Mouse (Mus musculus) neural tube, embryonic 14.5 days (tissue): ENCODE results near the gene Lrrc32. TPM values are rescaled to one million over a fixed set of nuclear protein-coding genes. Genes with fewer than 3 reads are reported as not detected.

Source experiments
- ATAC-seq: fragments of 200-750 bp; cut with Nextera tagmentation; 2 replicates; pipeline ENCODE4 v1.8.0; 2017; ENCODE audit warnings: low read depth, mild to moderate bottlenecking, moderate TSS enrichment, moderate library complexity
- H3K27ac ChIP-seq: fragments of 300-500 bp; sonication (generic); 2 replicates; pipeline ENCODE4 v1.5.1; 2014; ENCODE audit warnings: low read depth, mild to moderate bottlenecking, control low read depth, low read length, moderate library complexity, mixed read lengths
- H3K27me3 ChIP-seq: fragments of 300-500 bp; sonication (generic); 2 replicates; pipeline ENCODE4 v1.6.1; 2014; ENCODE audit warnings: low read length; ENCODE audit not compliant: control insufficient read depth, insufficient read depth
- H3K36me3 ChIP-seq: fragments of 300-500 bp; sonication (generic); 2 replicates; pipeline ENCODE4 v1.6.1; 2014; ENCODE audit warnings: low read length, mixed read lengths; ENCODE audit not compliant: control insufficient read depth, insufficient read depth
- H3K4me1 ChIP-seq: fragments of 300-500 bp; sonication (generic); 2 replicates; pipeline ENCODE4 v1.6.1; 2014; ENCODE audit warnings: low read length; ENCODE audit not compliant: control insufficient read depth, insufficient read depth
- H3K4me2 ChIP-seq: fragments of 300-500 bp; sonication (generic); 2 replicates; pipeline ENCODE4 v1.6.1; 2014; ENCODE audit warnings: mild to moderate bottlenecking, low read depth, low read length, control low read depth
- H3K4me3 ChIP-seq: fragments of 300-500 bp; sonication (generic); 2 replicates; pipeline ENCODE4 v1.5.1; 2014; ENCODE audit warnings: low read depth, low read length, control low read depth, mixed read lengths
- H3K9ac ChIP-seq: fragments of 300-500 bp; sonication (generic); replicated peaks from 2 replicates; pipeline ENCODE4 v1.6.1; 2014; ENCODE audit warnings: low read depth, mild to moderate bottlenecking, control low read depth, low read length, mixed read lengths
- H3K9me3 ChIP-seq: fragments of 300-500 bp; sonication (generic); 2 replicates; pipeline ENCODE4 v1.6.1; 2016; ENCODE audit warnings: low read length; ENCODE audit not compliant: control insufficient read depth
- WGBS: fragments of 180-500 bp; shearing (Covaris S2); extraction: QIAGEN DNeasy Blood & Tissue Kit; methylation state at CpG from one replicate; pipeline ENCODE4 v1.1.7; 2014; 5-methylcytosine and 5-hydroxymethylcytosine counted together
- polyA plus RNA-seq: library from polyadenylated mRNA; unstranded; fragments of >200 nt; fragmentation: Nextera tagmentation; extraction: Ambion mirVana; gene quantifications from 2 replicates; pipeline ENCODE4 v1.2.1, GENCODE M21; 2014

Lrrc32 gene
- polyA plus RNA-seq, 1 experiment from 2014 or later: 1.5 TPM

DNA sequence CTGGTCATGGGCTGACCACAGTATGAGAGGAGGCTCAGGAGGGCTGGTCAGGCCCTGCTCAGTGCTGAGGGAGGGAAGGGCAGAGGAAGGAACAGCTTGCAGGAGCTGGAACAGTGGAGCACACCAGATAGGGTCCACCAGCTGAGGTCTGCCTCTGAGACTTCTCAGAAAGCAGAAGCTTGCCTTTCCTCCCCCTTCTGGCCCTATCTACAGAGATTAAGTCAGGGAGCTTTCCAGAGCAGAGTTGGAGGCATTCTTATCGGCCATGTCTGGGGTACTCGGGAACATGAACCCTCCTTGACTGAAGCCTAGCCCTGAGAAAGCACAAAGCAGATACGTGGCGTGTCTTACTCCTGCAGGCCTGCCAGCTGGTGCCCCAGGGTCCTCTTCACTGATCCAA, 46.8 kb downstream of the Lrrc32 start:
- no peak overlapping the region for H3K4me3 ChIP-seq
- no peak overlapping the region for H3K27ac ChIP-seq
- 95% methylated on average over 4 of the region's 4 CpGs for WGBS
- H3K4me1 ChIP-seq: peaks cover 3% of the 10 kb centered on the region; the same call in 1 of the 2 replicates
- no peaks in the 10 kb centered on the region for H3K27me3 ChIP-seq
- H3K9ac ChIP-seq: no peak overlapping the region
- no peaks in the 10 kb centered on the region for H3K9me3 ChIP-seq
- ATAC-seq: no peak
- H3K4me2 ChIP-seq: no peak overlapping the region
- H3K36me3 ChIP-seq: no peaks in the 10 kb centered on the region

- no peak overlapping the region for H3K4me3 ChIP-seq
- H3K9me3 ChIP-seq: no peaks in the 10 kb centered on the region
- peaks cover 3% of the 10 kb centered on the region; the same call in 1 of the 2 replicates for H3K4me1 ChIP-seq
- ATAC-seq: no peak
- H3K27ac ChIP-seq: no peak overlapping the region
- H3K27me3 ChIP-seq: no peaks in the 10 kb centered on the region
- no peaks in the 10 kb centered on the region for H3K36me3 ChIP-seq
- 39% methylated on average over 10 of the region's 10 CpGs for WGBS
- no peak overlapping the region for H3K9ac ChIP-seq
- no peak overlapping the region for H3K4me2 ChIP-seq
Observed at GRCm38 (mm10) chr7:98537210-98537966, 48.3 kb downstream of the Lrrc32 start.

GRCm38 (mm10) chr7:98537967-98538573, 49.0 kb downstream of the Lrrc32 start:
- Histone ChIP-seq H3K9ac (no peak overlapping the region), H3K27me3 (no peaks in the 10 kb centered on the region), H3K36me3 (no peaks in the 10 kb centered on the region), H3K4me3 (no peak overlapping the region), H3K9me3 (no peaks in the 10 kb centered on the region), H3K27ac (no peak overlapping the region), H3K4me1 (peaks cover 3% of the 10 kb centered on the region; the same call in 1 of the 2 replicates), H3K4me2 (no peak overlapping the region)
- 25% methylated on average over 8 of the region's 8 CpGs for WGBS
- ATAC-seq: no peak

DNA sequence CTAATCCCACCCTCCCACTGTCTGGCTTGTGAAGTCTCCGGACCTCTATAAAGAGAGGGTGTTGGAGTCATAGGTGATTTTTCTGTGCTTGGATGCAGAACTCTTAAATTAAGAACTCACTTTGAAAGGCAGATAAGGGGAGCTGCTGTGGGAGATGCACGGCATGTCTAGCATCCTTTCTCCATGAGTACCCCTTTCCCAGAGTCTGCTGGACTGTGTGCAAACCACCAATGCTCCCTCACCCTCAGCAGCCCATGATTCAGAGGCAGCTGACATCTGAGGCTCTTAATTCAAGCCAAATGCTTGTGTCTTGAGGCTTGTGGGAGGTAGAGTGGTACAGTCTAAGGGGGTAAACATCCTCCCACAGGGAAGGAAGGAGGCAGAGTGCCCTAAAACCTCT, 51.8 kb downstream of the Lrrc32 start:
- H3K9ac ChIP-seq: no peak overlapping the region
- H3K9me3 ChIP-seq: no peaks in the 10 kb centered on the region
- H3K27ac ChIP-seq: no peak overlapping the region
- H3K36me3 ChIP-seq: no peaks in the 10 kb centered on the region
- WGBS: 68% methylated on average over 2 of the region's 2 CpGs
- H3K4me3 ChIP-seq: no peak overlapping the region
- H3K4me2 ChIP-seq: no peak overlapping the region
- H3K27me3 ChIP-seq: no peaks in the 10 kb centered on the region
- no peak for ATAC-seq
- peaks cover 3% of the 10 kb centered on the region; the same call in 1 of the 2 replicates for H3K4me1 ChIP-seq

GRCm38 (mm10) chr7:98541564-98541963, 52.5 kb downstream of the Lrrc32 start:
- no peak overlapping the region for H3K4me3 ChIP-seq
- H3K27ac ChIP-seq: no peak overlapping the region
- H3K4me2 ChIP-seq: no peak overlapping the region
- H3K36me3 ChIP-seq: no peaks in the 10 kb centered on the region
- no peaks in the 10 kb centered on the region for H3K27me3 ChIP-seq
- no peak for ATAC-seq
- 94% methylated on average over 5 of the region's 5 CpGs for WGBS
- H3K9ac ChIP-seq: no peak overlapping the region
- peaks cover 3% of the 10 kb centered on the region; the same call in 1 of the 2 replicates for H3K4me1 ChIP-seq
- no peaks in the 10 kb centered on the region for H3K9me3 ChIP-seq

- ATAC-seq: no peak
- WGBS: 80% methylated on average over 3 of the region's 3 CpGs
- H3K27ac ChIP-seq: no peak overlapping the region
- no peaks in the 10 kb centered on the region for H3K9me3 ChIP-seq
- no peak overlapping the region for H3K9ac ChIP-seq
- peaks cover 2% of the 10 kb centered on the region; the same call in 1 of the 2 replicates for H3K4me1 ChIP-seq
- H3K27me3 ChIP-seq: no peaks in the 10 kb centered on the region
- no peak overlapping the region for H3K4me2 ChIP-seq
- H3K36me3 ChIP-seq: no peaks in the 10 kb centered on the region
- H3K4me3 ChIP-seq: no peak overlapping the region
Observed at GRCm38 (mm10) chr7:98542267-98542666, 53.2 kb downstream of the Lrrc32 start.

GRCm38 (mm10) chr7:98542731-98543142, 53.7 kb downstream of the Lrrc32 start:
- Histone ChIP-seq H3K27me3 (no peaks in the 10 kb centered on the region), H3K4me3 (no peak overlapping the region), H3K4me2 (no peak overlapping the region), H3K9me3 (no peaks in the 10 kb centered on the region), H3K4me1 (no peaks in the 10 kb centered on the region), H3K27ac (no peak overlapping the region), H3K36me3 (no peaks in the 10 kb centered on the region), H3K9ac (no peak overlapping the region)
- 57% methylated on average over 6 of the region's 6 CpGs for WGBS
- ATAC-seq: no peak

GRCm38 (mm10) chr7:98543853-98544370, 54.8 kb downstream of the Lrrc32 start:
- Histone ChIP-seq H3K27ac (no peak overlapping the region), H3K4me2 (no peak overlapping the region), H3K27me3 (no peaks in the 10 kb centered on the region), H3K4me3 (no peak overlapping the region), H3K9me3 (no peaks in the 10 kb centered on the region), H3K36me3 (no peaks in the 10 kb centered on the region), H3K4me1 (no peaks in the 10 kb centered on the region), H3K9ac (no peak overlapping the region)
- 49% methylated on average over 11 of the region's 11 CpGs for WGBS
- ATAC-seq: 0 out of 2 replicates have a peak, but pooled peaks have one; percentile 14

DNA sequence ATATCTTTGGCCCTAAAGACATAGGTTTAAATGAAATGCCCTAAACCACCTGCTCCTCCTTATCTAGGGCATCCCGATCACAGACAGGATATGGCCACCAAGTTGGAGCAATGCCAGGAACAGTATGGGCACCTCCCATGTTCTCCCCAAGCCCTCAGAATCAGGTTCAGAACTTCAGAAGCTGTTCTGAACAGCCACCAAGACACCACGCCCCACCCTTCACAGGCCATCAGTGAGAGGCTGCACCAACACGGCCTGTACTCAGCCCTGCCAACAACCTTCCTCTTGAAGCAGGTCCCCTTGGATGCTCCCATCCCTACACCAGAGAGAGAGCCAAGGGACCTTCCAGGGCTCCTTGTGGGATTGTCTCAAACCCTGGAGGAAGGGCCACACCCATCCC, 55.5 kb downstream of the Lrrc32 start:
- no peak overlapping the region for H3K4me2 ChIP-seq
- H3K27ac ChIP-seq: no peak overlapping the region
- no peak overlapping the region for H3K9ac ChIP-seq
- H3K9me3 ChIP-seq: no peaks in the 10 kb centered on the region
- 75% methylated on average over 3 of the region's 3 CpGs for WGBS
- H3K4me1 ChIP-seq: no peaks in the 10 kb centered on the region
- H3K27me3 ChIP-seq: no peaks in the 10 kb centered on the region
- no peak overlapping the region for H3K4me3 ChIP-seq
- no peaks in the 10 kb centered on the region for H3K36me3 ChIP-seq
- ATAC-seq: no peak
